Mouse (Mus musculus) stomach, postnatal 0 days (tissue): ENCODE measurements at regions not wholly inside any gene's neighbourhood (a gene's known extent, or its start where the extent isn't known, plus 50 kb on each side); places are given as distances from the start of the nearest gene placed in this dataset.

ENCODE experiments used
- CTCF ChIP-seq: IDR thresholded peaks from 2 replicates; pipeline ENCODE4 v1.5.1; 2016; ENCODE audit warnings: antibody characterized with exemption, low read depth, mild to moderate bottlenecking, moderate library complexity
- EP300 ChIP-seq: optimal IDR thresholded peaks from 2 replicates; pipeline ENCODE3; 2016; ENCODE audit warnings: antibody characterized with exemption

GRCm38 (mm10) chr8:27770803-27771202, 323.3 kb downstream of the Poteg start:
- no peak for TF ChIP-seq CTCF
- TF ChIP-seq EP300, result no peak
